Mouse (Mus musculus) frontal cortex, adult 2 months (tissue): ENCODE results near the gene Plk1. TPM values are rescaled to one million over a fixed set of nuclear protein-coding genes. Genes with fewer than 3 reads are reported as not detected.

Experiments used
- DNase-seq, 2 experiments: peaks; one replicate each; pipeline ENCODE4 v3.0.0; 2022; ENCODE audit warnings: low spot score in 1 of 2; ENCODE audit errors: extremely low spot score in 1 of 2
- polyA plus RNA-seq: library from polyadenylated mRNA; depleted of rRNA; stranded (reverse); fragments of >200 nt; gene quantifications from 2 replicates; pipeline ENCODE4 v1.2.3, GENCODE M21; 2012; rRNA removed

The Plk1 gene
- 3.1 and 3.4 TPM in 2 replicates for polyA plus RNA-seq

DNA sequence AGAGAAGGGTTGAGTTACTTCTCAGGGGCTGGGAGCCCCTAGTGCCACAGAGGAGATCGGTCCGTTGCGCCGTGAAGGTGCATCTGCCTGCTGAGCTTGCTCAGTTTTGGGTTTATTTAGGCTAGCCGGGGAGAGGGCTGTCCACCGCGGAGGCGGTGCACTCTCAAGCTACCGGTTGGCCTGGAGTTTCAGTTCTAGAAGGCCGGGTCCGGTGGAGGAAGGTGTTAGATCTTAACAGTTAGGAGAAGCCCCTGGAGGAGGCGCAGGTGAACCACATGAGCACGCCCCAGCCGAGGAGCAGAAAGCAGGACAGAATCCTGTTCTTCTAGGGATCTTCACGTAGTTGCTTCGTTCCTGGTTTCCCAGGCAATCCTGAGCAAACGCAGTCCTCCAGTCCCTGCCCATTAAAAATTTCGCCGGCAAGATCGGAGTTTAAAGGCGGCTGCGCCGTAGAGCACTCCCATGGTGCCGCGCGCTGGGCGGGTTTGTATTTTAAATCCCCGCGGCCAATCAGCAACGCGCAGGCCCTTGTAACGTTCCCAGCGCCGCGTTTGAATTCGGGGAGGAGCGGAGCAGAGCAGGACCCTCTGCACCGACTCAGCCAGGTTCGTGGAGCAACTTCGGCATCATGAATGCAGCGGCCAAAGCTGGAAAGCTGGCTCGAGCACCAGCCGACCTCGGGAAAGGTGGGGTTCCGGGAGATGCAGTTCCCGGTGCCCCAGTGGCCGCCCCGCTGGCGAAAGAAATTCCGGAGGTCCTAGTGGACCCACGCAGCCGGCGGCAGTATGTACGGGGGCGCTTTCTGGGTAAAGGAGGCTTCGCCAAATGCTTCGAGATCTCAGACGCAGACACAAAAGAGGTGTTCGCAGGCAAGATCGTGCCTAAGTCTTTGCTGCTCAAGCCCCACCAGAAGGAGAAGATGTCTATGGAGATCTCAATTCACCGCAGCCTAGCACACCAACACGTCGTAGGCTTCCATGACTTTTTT is at the start of gene Plk1:
TSS of gene Plk1 (plus strand) at position 525 of the 988 bp plus-strand sequence.
- DNase-seq: peak; percentile 52 to 88

DNA sequence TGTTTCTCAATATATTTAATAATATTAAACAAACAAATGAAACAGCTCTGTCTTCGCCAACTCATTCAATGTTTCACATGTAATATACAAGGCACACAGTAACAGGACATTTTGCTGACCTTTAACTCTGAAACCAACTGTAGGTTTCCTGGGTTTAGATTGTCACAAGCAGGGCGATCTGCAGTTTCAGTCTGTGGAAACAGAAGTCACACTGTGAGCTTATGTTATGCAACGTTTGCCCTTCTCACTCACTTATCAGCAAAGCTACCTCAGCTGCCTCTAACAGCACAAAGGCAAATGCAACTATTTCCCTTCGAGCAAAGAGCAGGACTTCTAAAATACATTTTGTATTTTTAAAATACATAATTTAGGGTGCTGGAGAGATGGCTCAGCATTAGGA is 35.7 kb upstream of the Plk1 start:
- no peak for DNase-seq

DNA sequence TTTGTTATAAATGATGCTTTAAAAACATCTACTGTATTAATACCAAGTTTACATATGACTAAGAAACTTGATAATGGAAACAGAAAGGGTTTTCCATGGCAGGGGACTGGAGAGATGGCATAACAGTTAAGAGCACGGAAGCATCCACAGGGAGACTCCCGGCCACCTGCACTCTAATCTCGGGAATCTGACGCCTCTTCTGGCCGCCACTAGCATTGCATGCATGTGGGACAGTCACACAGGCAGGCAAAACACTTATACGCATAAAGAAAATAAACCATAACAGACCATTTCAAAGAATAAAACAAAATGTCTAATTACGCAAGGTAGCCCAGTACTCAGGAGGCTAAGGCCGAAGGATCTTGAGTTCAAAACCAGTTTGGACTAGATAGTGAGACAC is 33.6 kb upstream of the Plk1 start:
- DNase-seq: no peak

- DNase-seq: no peak
Observed at GRCm38 (mm10) chr7:122126946-122127345, 32.3 kb upstream of the Plk1 start.

- DNase-seq: no peak
Observed at GRCm38 (mm10) chr7:122131834-122132233, 27.4 kb upstream of the Plk1 start.

DNA sequence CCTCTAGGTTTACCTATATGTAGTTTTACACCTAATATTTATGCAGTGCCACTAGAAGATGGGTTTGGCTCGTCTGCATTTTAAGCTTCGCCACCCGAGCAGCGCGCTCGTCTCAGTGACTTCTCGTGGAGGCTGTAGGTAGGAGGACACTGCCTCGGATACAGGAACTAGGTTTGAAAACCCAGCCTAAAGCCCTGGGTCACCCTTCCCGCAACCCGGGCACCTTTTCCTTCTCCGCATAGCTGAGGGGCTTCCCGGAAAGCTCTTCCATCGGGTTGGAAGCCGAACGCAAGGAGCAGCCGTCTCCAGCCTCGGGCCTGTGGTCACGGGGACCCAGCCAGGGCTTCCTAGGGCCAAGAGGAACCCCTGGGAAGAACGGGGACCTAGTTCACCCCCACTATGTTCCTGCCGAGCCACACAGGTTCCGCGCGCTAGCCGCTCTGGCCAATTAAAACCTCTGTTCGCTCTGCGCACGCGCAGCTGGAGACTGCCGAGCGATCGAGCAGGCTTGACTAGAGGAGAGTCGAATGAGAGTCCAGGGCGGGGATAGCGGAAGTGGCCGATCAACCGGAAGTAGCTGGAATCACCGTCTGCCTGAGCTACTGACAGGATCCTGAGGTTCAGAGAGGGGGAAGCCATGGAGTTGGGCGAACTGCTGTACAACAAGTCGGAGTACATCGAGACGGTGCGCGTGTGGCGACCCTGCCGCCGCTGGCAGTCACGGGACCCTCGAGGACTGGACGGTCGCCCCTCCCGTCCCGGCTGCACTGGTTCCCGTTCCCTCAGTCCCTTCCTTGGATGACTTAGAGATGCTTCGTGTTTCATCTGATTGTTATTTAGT is 26.5 kb upstream of the Plk1 start, which contains the start of the genes Palb2 and Dctn5:
TSS of gene Palb2 (minus strand) at position 489 of the 841 bp plus-strand sequence.
TSS of gene Dctn5 (plus strand) at position 545 of the 841 bp plus-strand sequence.
- DNase-seq: peak; percentile 93 to 99

- no peak for DNase-seq
Observed at GRCm38 (mm10) chr7:122133338-122133625, 26.0 kb upstream of the Plk1 start.

- DNase-seq: no peak
Observed at GRCm38 (mm10) chr7:122135070-122135469, 24.2 kb upstream of the Plk1 start.

GRCm38 (mm10) chr7:122137071-122137470 is 22.2 kb upstream of the Plk1 start:
- no peak for DNase-seq

- no peak for DNase-seq
Observed at GRCm38 (mm10) chr7:122138190-122138589, 21.0 kb upstream of the Plk1 start.

- no peak for DNase-seq
Observed at GRCm38 (mm10) chr7:122140991-122141390, 18.2 kb upstream of the Plk1 start.

- no peak for DNase-seq
Observed at GRCm38 (mm10) chr7:122152473-122152872, 6.8 kb upstream of the Plk1 start.

DNA sequence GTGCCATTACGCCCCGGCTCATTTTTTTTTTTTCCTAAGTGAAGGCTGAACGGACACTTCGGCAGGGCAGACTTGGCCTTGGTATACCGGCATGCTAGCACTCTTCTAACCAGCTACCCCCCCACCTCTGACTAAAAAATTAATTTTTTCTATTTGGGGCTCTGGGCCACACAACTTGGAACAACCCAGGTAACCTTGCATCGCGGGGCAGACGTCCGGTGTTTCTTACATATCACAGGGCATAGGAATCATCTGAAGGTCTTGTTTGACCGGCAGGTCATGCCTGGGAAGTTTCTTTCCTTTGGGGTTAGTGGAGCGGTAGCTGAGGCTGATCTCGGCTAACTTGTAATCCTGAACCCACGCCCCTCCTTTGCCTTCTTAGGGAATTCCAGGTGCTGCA is 751 bp upstream of the Plk1 start:
- no peak for DNase-seq

DNA sequence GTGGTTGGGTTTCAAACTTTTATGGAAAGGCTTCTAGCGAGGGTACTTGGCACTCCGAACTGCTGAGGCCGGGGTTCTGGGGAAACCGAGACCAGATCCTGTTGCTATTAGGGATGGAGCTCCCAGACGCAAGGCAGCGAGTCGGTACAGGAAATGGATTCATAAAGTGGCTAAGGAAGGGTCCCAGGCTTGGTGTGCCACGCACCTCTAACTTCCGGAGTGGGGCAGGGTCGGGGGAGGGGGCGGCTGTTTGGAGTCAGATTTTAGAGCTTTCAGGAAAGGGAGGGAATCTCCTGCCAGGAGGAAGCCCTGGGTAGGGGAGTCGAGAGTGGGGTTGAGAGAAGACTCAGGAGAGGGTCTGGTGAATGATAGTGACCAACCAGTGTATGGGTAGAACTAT is 798 bp downstream of the Plk1 start:
- no peak for DNase-seq

- no peak for DNase-seq
Observed at GRCm38 (mm10) chr7:122163766-122164165, 4.5 kb downstream of the Plk1 start.

DNA sequence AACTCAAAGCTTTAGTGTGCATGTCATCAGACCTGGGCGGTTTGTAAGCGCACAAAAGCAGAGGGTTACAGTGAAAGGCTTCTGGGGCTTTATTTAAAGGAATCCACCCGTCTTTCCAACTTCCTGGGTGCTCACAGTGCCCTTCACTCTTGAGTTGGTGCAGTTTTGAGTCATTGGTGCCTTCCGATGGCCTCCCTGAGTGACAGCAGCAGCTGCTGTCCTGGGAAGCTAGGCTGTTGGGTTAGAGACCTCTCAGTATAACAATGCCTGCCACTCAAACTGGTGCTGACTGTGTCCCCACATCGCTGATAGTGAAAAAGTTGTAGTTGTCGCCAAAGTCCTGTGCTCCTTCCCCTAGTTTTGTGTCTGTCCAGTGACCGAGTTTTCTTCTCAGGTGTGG is 8.0 kb downstream of the Plk1 start:
- DNase-seq: no peak

GRCm38 (mm10) chr7:122170705-122171104 is 11.5 kb downstream of the Plk1 start:
- no peak for DNase-seq

DNA sequence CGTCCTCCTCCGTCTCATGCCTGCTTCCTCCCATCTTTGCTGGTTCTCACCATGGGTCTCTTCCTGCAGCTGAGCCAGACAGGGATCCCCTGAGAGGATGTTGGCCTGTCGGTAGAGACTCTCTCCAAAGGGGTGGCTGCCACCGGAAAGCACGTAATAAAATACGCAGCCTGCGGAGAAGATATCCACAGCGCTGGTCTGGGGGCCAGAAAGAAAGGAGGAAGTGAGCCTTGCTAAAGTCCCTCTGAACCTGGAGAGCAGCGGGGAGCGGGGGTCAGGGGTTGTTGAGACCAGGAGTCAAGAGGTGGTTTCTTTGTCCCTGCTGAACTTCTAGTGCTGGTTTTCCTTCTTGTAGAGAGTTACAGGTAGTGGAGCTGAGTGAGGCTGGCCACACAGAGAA is 12.4 kb downstream of the Plk1 start:
- DNase-seq: no peak

- no peak for DNase-seq
Observed at GRCm38 (mm10) chr7:122180720-122181119, 21.5 kb downstream of the Plk1 start.

DNA sequence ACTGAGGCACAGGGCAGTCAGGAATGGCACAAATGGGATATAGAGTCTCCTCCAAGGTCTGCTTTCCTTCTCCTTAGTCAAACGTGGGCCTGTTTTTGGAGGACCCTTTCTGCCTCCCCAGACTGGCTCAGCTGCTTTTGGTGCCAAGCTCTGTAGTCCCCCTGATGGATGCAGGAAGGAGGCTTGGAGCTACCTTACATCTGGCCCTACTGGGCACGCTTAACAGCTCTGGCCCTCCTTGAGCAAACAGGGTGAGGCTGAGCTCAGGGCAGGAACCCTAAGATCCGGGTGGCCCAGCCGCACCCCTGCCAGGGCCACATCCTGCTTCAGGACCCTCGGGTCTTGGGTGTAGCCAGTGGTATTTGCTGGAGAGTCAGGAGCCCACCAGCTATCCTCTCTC is 25.3 kb downstream of the Plk1 start:
- no peak for DNase-seq

GRCm38 (mm10) chr7:122186043-122186442 is 26.8 kb downstream of the Plk1 start, which contains the start of gene Ern2:
Ern2 (minus strand) TSS chr7:122186207.
- no peak for DNase-seq
